In the genomic region with DNA sequence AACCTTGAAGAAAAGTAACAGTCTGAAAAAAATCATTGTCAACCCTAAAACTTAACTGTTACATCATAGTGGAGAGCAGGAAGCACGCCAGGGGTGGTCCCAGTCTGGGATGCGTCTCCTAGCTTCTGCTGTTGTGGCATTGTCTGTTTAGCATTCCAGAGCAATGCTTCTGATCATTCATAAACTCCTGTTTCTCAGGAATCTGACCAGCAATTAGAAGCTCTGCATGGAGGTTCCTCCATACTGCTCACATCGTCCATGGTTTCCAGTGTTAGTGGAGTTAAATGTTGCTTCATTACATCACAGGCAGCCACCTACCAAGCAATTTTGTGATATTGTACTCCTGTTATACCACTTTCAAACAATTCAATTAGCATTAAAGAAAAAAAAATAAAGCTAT, we compare ENCODE assay signal across 26 mouse cellular contexts.
DNase-seq lines count a peak whose midpoint lies in the region; ATAC-seq lines count a peak whose summit lies in the region.
"Had no signal": no experiment of that assay in that cellular context is flagged by ENCODE, and none has a peak within 500 bp of the region (broad histone marks: within the 10 kb centered on the region; RNA-seq: fewer than 3 reads in every experiment).

No protein-coding gene starts in this region.

- no peaks in the 10 kb centered on the region for H3K36me3 ChIP-seq in hindbrain, embryonic 11.5 days (ENCODE audit: control insufficient read depth, insufficient read depth, low read length)
- no peaks in the 10 kb centered on the region for H3K36me3 ChIP-seq in hindbrain, embryonic 16.5 days (ENCODE audit: control insufficient read depth, insufficient read depth, low read length)
- no peaks in the 10 kb centered on the region for H3K36me3 ChIP-seq in forebrain, embryonic 14.5 days (ENCODE audit: control insufficient read depth, insufficient read depth, low read length)
- no peaks in the 10 kb centered on the region for H3K36me3 ChIP-seq in hindbrain, embryonic 13.5 days
- H3K36me3 ChIP-seq: embryonic facial prominence, embryonic 12.5 days; heart, embryonic 13.5 days; kidney, embryonic 15.5 days; limb, embryonic 10.5 days; neural tube, embryonic 15.5 days had no signal

- peaks cover 2% of the 10 kb centered on the region; the same call in 1 of the 2 replicates for H3K4me1 ChIP-seq in hindbrain, embryonic 11.5 days (replicated peaks; ENCODE audit: control insufficient read depth, insufficient read depth, low read length)
- H3K4me1 ChIP-seq in hindbrain, embryonic 16.5 days (ENCODE audit: control insufficient read depth, insufficient read depth, low read depth, low read length), result peaks cover 2% of the 10 kb centered on the region; the same call in 1 of the 2 replicates
- peaks cover 9% of the 10 kb centered on the region; the same call in 1 of the 2 replicates for H3K4me1 ChIP-seq in forebrain, embryonic 14.5 days (ENCODE audit: control insufficient read depth, insufficient read depth, low read length)
- peaks cover 8% of the 10 kb centered on the region for H3K4me1 ChIP-seq in hindbrain, embryonic 13.5 days (replicated peaks)
- H3K4me1 ChIP-seq: embryonic facial prominence, embryonic 12.5 days; kidney, embryonic 15.5 days; limb, embryonic 10.5 days; neural tube, embryonic 15.5 days had no signal

- intact Hi-C loops in heart, postnatal 36 days (cut with DNase I), result no loop called here
- intact Hi-C loops in left cerebral cortex, postnatal 25 days (cut with DNase I), result no loop called here

- 30% methylated on average over 3 of the region's 3 CpGs for WGBS in hindbrain, embryonic 11.5 days
- 29% methylated on average over 3 of the region's 3 CpGs for WGBS in hindbrain, embryonic 16.5 days
- WGBS in forebrain, embryonic 14.5 days, result 14% methylated on average over 3 of the region's 3 CpGs
- WGBS in hindbrain, embryonic 13.5 days, result 24% methylated on average over 3 of the region's 3 CpGs

- H3K27ac ChIP-seq in hindbrain, embryonic 11.5 days (ENCODE audit: low read depth, low read length), result peak overlapping the region; percentile 30; the same call in 1 of the 2 replicates
- H3K27ac ChIP-seq in hindbrain, embryonic 16.5 days (ENCODE audit: low read depth, low read length), result no peak overlapping the region
- H3K27ac ChIP-seq in forebrain, embryonic 14.5 days (ENCODE audit: low read depth, low read length), result peak overlapping the region; percentile 10
- peak overlapping the region; percentile 35; the same call in 1 of the 2 replicates for H3K27ac ChIP-seq in hindbrain, embryonic 13.5 days
- H3K27ac ChIP-seq: embryonic facial prominence, embryonic 12.5 days; heart, embryonic 13.5 days; kidney, embryonic 15.5 days; left cerebral cortex, adult 2 months; limb, embryonic 10.5 days; neural tube, embryonic 15.5 days had no signal

- H3K9ac ChIP-seq in hindbrain, embryonic 11.5 days (ENCODE audit: low read depth, low read length), result no peak overlapping the region
- no peak overlapping the region for H3K9ac ChIP-seq in hindbrain, embryonic 16.5 days (ENCODE audit: low read depth, low read length)
- no peak overlapping the region for H3K9ac ChIP-seq in forebrain, embryonic 14.5 days (ENCODE audit: low read length)
- no peak overlapping the region for H3K9ac ChIP-seq in hindbrain, embryonic 13.5 days
- H3K9ac ChIP-seq: embryonic facial prominence, embryonic 12.5 days; heart, embryonic 13.5 days; kidney, embryonic 15.5 days; liver, postnatal 0 days; neural tube, embryonic 15.5 days had no signal

- peak; percentile 32 for DNase-seq in hindbrain, embryonic 11.5 days (ENCODE audit: low spot score)
- DNase-seq in forebrain, embryonic 14.5 days (ENCODE audit: low spot score), result no peak
- peak; percentile 35 for DNase-seq in retina, postnatal 1 day
- DNase-seq in heart, postnatal 36 days, result no peak
- no peak for DNase-seq in left cerebral cortex, postnatal 25 days (ENCODE audit: low spot score in 2 of 2)
- DNase-seq: adrenal gland, adult 8-10 months; cerebellum, postnatal 14 days; gastrocnemius, postnatal 10 days; heart, adult 18-20 months; heart, postnatal 4 days; kidney, postnatal 4 days; layer of hippocampus, adult 9-11 months; liver, postnatal 0 days; lung, postnatal 10 days; right cerebral cortex, postnatal 25 days; thymus, adult 18-20 months had no signal

- no peaks in the 10 kb centered on the region for H3K9me3 ChIP-seq in hindbrain, embryonic 11.5 days (ENCODE audit: control insufficient read depth, low read length)
- no peaks in the 10 kb centered on the region for H3K9me3 ChIP-seq in hindbrain, embryonic 16.5 days (ENCODE audit: control insufficient read depth, low read length)
- H3K9me3 ChIP-seq in forebrain, embryonic 14.5 days (replicated peaks; ENCODE audit: control insufficient read depth, low read length), result no peaks in the 10 kb centered on the region
- no peaks in the 10 kb centered on the region for H3K9me3 ChIP-seq in hindbrain, embryonic 13.5 days
- H3K9me3 ChIP-seq: embryonic facial prominence, embryonic 12.5 days; heart, embryonic 13.5 days; kidney, embryonic 15.5 days; limb, embryonic 10.5 days; neural tube, embryonic 15.5 days had no signal

- H3K4me2 ChIP-seq in hindbrain, embryonic 11.5 days (replicated peaks; ENCODE audit: low read depth, low read length), result no peak overlapping the region
- H3K4me2 ChIP-seq in hindbrain, embryonic 16.5 days (ENCODE audit: low read length), result no peak overlapping the region
- no peak overlapping the region for H3K4me2 ChIP-seq in forebrain, embryonic 14.5 days (ENCODE audit: low read length)
- H3K4me2 ChIP-seq in hindbrain, embryonic 13.5 days, result no peak overlapping the region
- H3K4me2 ChIP-seq: embryonic facial prominence, embryonic 12.5 days; kidney, embryonic 15.5 days; neural tube, embryonic 15.5 days had no signal

- H3K4me3 ChIP-seq in hindbrain, embryonic 11.5 days (ENCODE audit: low read depth, low read length), result no peak overlapping the region
- H3K4me3 ChIP-seq in hindbrain, embryonic 16.5 days (ENCODE audit: low read length), result no peak overlapping the region
- no peak overlapping the region for H3K4me3 ChIP-seq in forebrain, embryonic 14.5 days (ENCODE audit: low read depth, low read length)
- no peak overlapping the region for H3K4me3 ChIP-seq in hindbrain, embryonic 13.5 days
- H3K4me3 ChIP-seq: embryonic facial prominence, embryonic 12.5 days; erythroblast, embryonic 14.5 days; heart, embryonic 13.5 days; kidney, embryonic 15.5 days; left cerebral cortex, adult 2 months; limb, embryonic 10.5 days; neural tube, embryonic 15.5 days had no signal

- peak; percentile 62; the same call in 1 of the 2 replicates for ATAC-seq in hindbrain, embryonic 11.5 days (ENCODE audit: low FRiP score)
- ATAC-seq in hindbrain, embryonic 16.5 days, result no peak
- ATAC-seq in forebrain, embryonic 14.5 days, result peak; percentile 43
- ATAC-seq in hindbrain, embryonic 13.5 days (ENCODE audit: low FRiP score), result peak; percentile 32; the same call in 1 of the 2 replicates
- ATAC-seq: intestine, postnatal 0 days; liver, postnatal 0 days had no signal

- H3K27me3 ChIP-seq in hindbrain, embryonic 11.5 days (ENCODE audit: control insufficient read depth, insufficient read depth, low read length), result no peaks in the 10 kb centered on the region
- H3K27me3 ChIP-seq in hindbrain, embryonic 16.5 days (replicated peaks; ENCODE audit: control insufficient read depth, insufficient read depth, low read length), result no peaks in the 10 kb centered on the region
- no peaks in the 10 kb centered on the region for H3K27me3 ChIP-seq in forebrain, embryonic 14.5 days (replicated peaks; ENCODE audit: control insufficient read depth, insufficient read depth, low read length)
- H3K27me3 ChIP-seq in hindbrain, embryonic 13.5 days, result no peaks in the 10 kb centered on the region
- H3K27me3 ChIP-seq: embryonic facial prominence, embryonic 12.5 days; heart, embryonic 13.5 days; kidney, embryonic 15.5 days; neural tube, embryonic 15.5 days had no signal

Comparison
In these comparisons a context has a peak if more than half of its experiments do, and no peak if none do; other contexts are left out.
1. DNase-seq: peak in hindbrain, embryonic 11.5 days (single experiment) and retina, postnatal 1 day (single experiment); none in forebrain, embryonic 14.5 days (single experiment), heart, postnatal 36 days (0 of 2) and left cerebral cortex, postnatal 25 days (0 of 2).